Mouse (Mus musculus) erythroblast, embryonic 14.5 days (primary cell): ENCODE data around the gene Mxd3.

Experiments
- GATA1 ChIP-seq: IDR thresholded peaks from 2 replicates; pipeline ENCODE4 v1.6.1; 2012; ENCODE audit warnings: low read length, inconsistent platforms, mixed read lengths
- TAL1 ChIP-seq: IDR thresholded peaks from 3 replicates; pipeline ENCODE4 v1.6.1; 2012; ENCODE audit warnings: low read length, inconsistent platforms, mixed read lengths

DNA sequence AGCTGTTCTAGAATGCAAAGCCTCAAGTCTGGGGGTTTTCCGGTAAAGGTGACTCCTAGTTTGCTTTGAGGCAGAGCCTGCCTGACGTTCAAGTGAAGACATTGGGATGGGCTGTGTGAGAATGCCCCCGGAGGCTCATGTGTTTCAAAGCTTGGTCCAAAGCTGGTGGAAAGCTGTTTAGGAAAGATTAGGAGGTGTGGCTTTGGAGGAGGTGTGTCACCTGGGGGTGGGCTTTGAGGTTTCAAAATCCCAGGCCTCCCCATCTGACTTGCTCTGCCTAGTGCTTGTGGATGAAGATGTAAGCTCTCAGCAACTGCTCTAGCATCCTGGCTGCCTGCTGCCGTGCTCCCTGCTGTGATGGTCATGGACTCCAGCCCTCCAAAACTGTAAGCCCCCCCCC, 6.1 kb upstream of the Mxd3 start:
- TF ChIP-seq TAL1 (no peak), GATA1 (no peak)
